Mouse (Mus musculus) CH12.LX (cell line): ENCODE measurements at regions not wholly inside any gene's neighbourhood (a gene's known extent, or its start where the extent isn't known, plus 50 kb on each side); places are given as distances from the start of the nearest gene placed in this dataset.

Source experiments
- DNase-seq: peaks from one replicate; pipeline ENCODE4 v3.0.0-alpha.2; 2013; ENCODE audit errors: extremely low read depth
- H3K27ac ChIP-seq: 2 replicates; pipeline ENCODE4 v1.5.1; 2012; ENCODE audit warnings: low read depth, mild to moderate bottlenecking, control low read depth, moderate library complexity; ENCODE audit not compliant: insufficient read depth
- H3K27me3 ChIP-seq: replicated peaks from 2 replicates; pipeline ENCODE3; 2012; ENCODE audit warnings: inconsistent platforms
- H3K36me3 ChIP-seq, 2 experiments: replicated peaks in 1 of 2; 2 replicates each; pipeline versions ENCODE3 to v1.6.1; 2012; ENCODE audit warnings: inconsistent platforms in 1 of 2, low read length in 1 of 2, mild to moderate bottlenecking in 1 of 2, mixed read lengths in 1 of 2, moderate library complexity in 1 of 2; ENCODE audit not compliant: control insufficient read depth in 1 of 2, insufficient read depth in 1 of 2
- H3K4me1 ChIP-seq, 2 experiments: 2 replicates each; pipeline ENCODE4 v1.6.1; 2012; ENCODE audit warnings: inconsistent platforms in 1 of 2, moderate library complexity in 1 of 2; ENCODE audit not compliant: insufficient read depth in 2 of 2, control insufficient read depth in 1 of 2
- H3K4me2 ChIP-seq: 2 replicates; pipeline ENCODE4 v1.6.1; 2012; ENCODE audit warnings: low read depth, mild to moderate bottlenecking, control low read depth; ENCODE audit not compliant: poor library complexity, insufficient read depth, severe bottlenecking
- H3K4me3 ChIP-seq, 3 experiments: fragments of 150-350 bp in 1 of 3; sonication (generic) in 1 of 3; replicated peaks in 1 of 3; 2 replicates each; pipeline versions ENCODE3 to v1.5.1; 2011 to 2012; ENCODE audit warnings: low read depth in 2 of 3, low read length in 2 of 3, mild to moderate bottlenecking in 2 of 3, moderate library complexity in 2 of 3, control low read depth in 1 of 3, improper control_type of control experiment in 1 of 3, inconsistent platforms in 1 of 3, mixed read lengths in 1 of 3; ENCODE audit not compliant: poor library complexity in 1 of 3
- H3K79me2 ChIP-seq: replicated peaks from 2 replicates; pipeline ENCODE4 v1.6.1; 2012; ENCODE audit warnings: mild to moderate bottlenecking, moderate library complexity; ENCODE audit not compliant: control insufficient read depth, poor library complexity, insufficient read depth, severe bottlenecking; ENCODE audit errors: extremely low read depth
- H3K9ac ChIP-seq: 2 replicates; pipeline ENCODE4 v1.6.1; 2012; ENCODE audit warnings: low read depth, mild to moderate bottlenecking, control low read depth, moderate library complexity; ENCODE audit not compliant: insufficient read depth
- H3K9me3 ChIP-seq: replicated peaks from 2 replicates; pipeline ENCODE3; 2012; ENCODE audit warnings: low read length, inconsistent platforms, mixed read lengths
- BHLHE40 ChIP-seq: IDR thresholded peaks from 2 replicates; pipeline ENCODE4 v1.6.1; 2011; ENCODE audit warnings: mild to moderate bottlenecking, low read depth, low read length, improper control_type of control experiment
- E2F4 ChIP-seq: IDR thresholded peaks from 2 replicates; pipeline ENCODE4 v1.6.1; 2011; ENCODE audit warnings: low read depth, low read length, improper control_type of control experiment; ENCODE audit not compliant: insufficient replicate concordance
- ETS1 ChIP-seq: conservative IDR thresholded peaks from 2 replicates; pipeline ENCODE4 v1.6.1; 2012; ENCODE audit warnings: low read depth, mild to moderate bottlenecking, inconsistent platforms, low read length, improper control_type of control experiment, moderate library complexity
- KAT2A ChIP-seq: IDR thresholded peaks from 2 replicates; pipeline ENCODE4 v1.6.1; 2012; ENCODE audit warnings: low read length, improper control_type of control experiment, inconsistent platforms; ENCODE audit not compliant: insufficient replicate concordance
- MAFK ChIP-seq: IDR thresholded peaks from 2 replicates; pipeline ENCODE4 v1.6.1; 2011; ENCODE audit warnings: low read length, improper control_type of control experiment; ENCODE audit not compliant: insufficient replicate concordance
- MAZ ChIP-seq: IDR thresholded peaks from 2 replicates; pipeline ENCODE4 v1.6.1; 2012; ENCODE audit warnings: low read depth, mild to moderate bottlenecking, inconsistent platforms, low read length, improper control_type of control experiment, moderate library complexity
- NRF1 ChIP-seq: IDR thresholded peaks from 2 replicates; pipeline ENCODE4 v1.6.1; 2014; ENCODE audit warnings: low read depth, mild to moderate bottlenecking, inconsistent platforms, low read length, improper control_type of control experiment, moderate library complexity
- PAX5 ChIP-seq: IDR thresholded peaks from 2 replicates; pipeline ENCODE4 v1.6.1; 2012; ENCODE audit warnings: low read length, inconsistent platforms, mixed read lengths
- TCF12 ChIP-seq: IDR thresholded peaks from 2 replicates; pipeline ENCODE4 v1.6.1; 2014; ENCODE audit warnings: low read depth, mild to moderate bottlenecking, inconsistent platforms, low read length, improper control_type of control experiment
- ZNF384 ChIP-seq: IDR thresholded peaks from 2 replicates; pipeline ENCODE4 v1.6.1; 2012; ENCODE audit warnings: low read depth, low read length, improper control_type of control experiment, inconsistent platforms
- dilution Hi-C: fragments of 300-500 bp; cut with MboI; formaldehyde crosslinking; loops from 2 replicates; pipeline ENCODE4 v1.14.3; 2020; ENCODE audit warnings: low sequenced_read_pairs; ENCODE audit not compliant: extremely low pct_unique_long_range_greater_than_20kb, extremely low pct_ligation_motif_present
- in situ Hi-C: fragments of 300-500 bp; cut with MboI; formaldehyde crosslinking; loops from 3 replicates; pipeline ENCODE4 v1.14.3; 2019; ENCODE audit warnings: low sequenced_read_pairs, low pct_ligation_motif_present, low pct_unique_long_range_greater_than_20kb, mixed read lengths

- TF ChIP-seq MAFK: no peak
- TF ChIP-seq TCF12: no peak
- TF ChIP-seq BHLHE40: no peak
- Histone ChIP-seq H3K36me3 (no peaks in the 10 kb centered on the region), H3K4me1 (no peaks in the 10 kb centered on the region), H3K4me3 (no peak overlapping the region), H3K4me2 (no peak overlapping the region), H3K9ac (no peak overlapping the region), H3K27me3 (peaks cover 17% of the 10 kb centered on the region), H3K9me3 (peaks cover 4% of the 10 kb centered on the region), H3K79me2 (no peaks in the 10 kb centered on the region), H3K27ac (no peak overlapping the region)
- in situ Hi-C loops (no loop called here), dilution Hi-C loops (no loop called here)
- no peak for DNase-seq
Measured at GRCm38 (mm10) chr8:116116625-116117024, 388.1 kb upstream of the Dynlrb2 start.

DNA sequence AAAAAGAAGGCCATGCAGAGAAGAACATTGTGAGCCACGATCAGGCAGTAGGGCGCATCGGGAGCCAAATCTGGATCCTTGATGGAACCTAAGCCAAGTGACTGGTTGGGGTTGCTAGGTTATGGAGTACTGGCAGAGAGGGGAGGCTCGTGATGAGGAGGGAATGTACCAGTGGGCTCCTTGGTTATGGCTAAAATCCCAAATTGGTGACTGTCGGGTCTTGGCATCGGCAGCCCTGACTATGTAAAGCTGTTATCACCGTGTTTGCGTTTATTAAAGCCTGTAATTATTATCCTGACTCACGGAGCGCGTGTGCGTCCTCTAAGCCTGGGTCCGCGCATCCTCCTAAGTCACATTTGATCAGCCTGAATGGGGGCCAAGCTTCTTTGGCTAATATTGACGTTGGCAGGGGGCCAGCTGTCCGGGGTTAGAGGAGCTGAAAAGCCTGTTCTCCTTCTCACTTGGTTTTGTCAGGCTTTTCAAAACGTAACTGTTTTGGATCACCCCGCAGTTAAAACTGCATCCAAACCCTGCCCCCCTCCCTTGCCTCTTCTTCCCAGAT is 388.9 kb upstream of the Dynlrb2 start:
- dilution Hi-C loops (no loop called here), in situ Hi-C loops (no loop called here)
- H3K4me1 ChIP-seq: no peaks in the 10 kb centered on the region
- no peaks in the 10 kb centered on the region for H3K36me3 ChIP-seq
- no peak for DNase-seq
- peaks cover 7% of the 10 kb centered on the region for H3K9me3 ChIP-seq
- no peak overlapping the region for H3K9ac ChIP-seq
- no peak overlapping the region for H3K4me2 ChIP-seq
- H3K79me2 ChIP-seq: no peaks in the 10 kb centered on the region
- no peak overlapping the region for H3K4me3 ChIP-seq
- peaks cover 19% of the 10 kb centered on the region for H3K27me3 ChIP-seq
- no peak overlapping the region for H3K27ac ChIP-seq
- TF ChIP-seq PAX5: no peak
- TF ChIP-seq NRF1: no peak
- no peak for TF ChIP-seq E2F4

DNA sequence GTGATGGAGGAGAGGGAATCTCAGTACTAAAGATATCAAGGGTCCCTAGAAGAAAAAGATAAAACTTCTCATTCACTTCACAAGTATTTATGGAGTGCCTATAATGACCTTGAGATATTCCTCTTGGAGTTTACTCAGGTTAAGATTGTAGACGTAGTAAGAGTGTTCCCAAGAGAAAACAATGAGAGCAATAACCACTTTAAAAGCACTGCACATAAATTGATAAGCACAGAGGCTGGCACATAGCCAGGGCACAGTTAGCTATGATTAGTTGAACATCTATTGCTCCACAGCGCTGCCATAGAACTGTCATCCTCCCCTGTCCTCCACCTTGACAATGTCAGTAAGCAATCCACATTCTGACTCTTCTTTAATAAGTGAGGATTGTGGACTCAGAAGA is 389.8 kb upstream of the Dynlrb2 start:
- Histone ChIP-seq H3K27me3 (peaks cover 22% of the 10 kb centered on the region), H3K4me1 (no peaks in the 10 kb centered on the region), H3K36me3 (no peaks in the 10 kb centered on the region), H3K9ac (no peak overlapping the region), H3K79me2 (no peaks in the 10 kb centered on the region), H3K27ac (no peak overlapping the region), H3K4me2 (no peak overlapping the region), H3K9me3 (peaks cover 10% of the 10 kb centered on the region), H3K4me3 (no peak overlapping the region)
- no peak for TF ChIP-seq MAZ
- in situ Hi-C loops (no loop called here), dilution Hi-C loops (no loop called here)
- no peak for DNase-seq

DNA sequence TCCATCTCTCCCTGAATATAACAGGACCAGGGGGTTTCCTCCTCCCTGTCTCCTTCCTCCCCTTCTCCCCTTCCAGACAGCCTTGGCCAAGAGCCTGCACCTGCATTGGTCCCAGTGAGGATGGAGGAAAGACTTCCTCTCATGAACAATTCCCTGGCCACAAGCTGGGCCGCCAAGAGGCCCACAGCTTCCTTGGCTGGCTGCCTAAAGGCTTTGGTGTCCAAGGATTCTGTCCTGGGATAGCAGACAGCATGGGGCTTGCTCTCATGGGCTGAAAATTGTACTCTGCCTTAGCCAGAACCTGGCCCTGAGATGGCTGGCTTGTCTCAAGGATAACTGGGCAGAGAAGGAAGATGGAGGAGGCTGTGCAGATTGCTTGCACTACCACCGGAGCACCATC is 390.3 kb upstream of the Dynlrb2 start:
- Histone ChIP-seq H3K4me3 (no peak overlapping the region), H3K4me2 (no peak overlapping the region), H3K79me2 (no peaks in the 10 kb centered on the region), H3K9ac (no peak overlapping the region), H3K27ac (no peak overlapping the region), H3K9me3 (peaks cover 10% of the 10 kb centered on the region), H3K36me3 (no peaks in the 10 kb centered on the region), H3K4me1 (no peaks in the 10 kb centered on the region), H3K27me3 (peaks cover 21% of the 10 kb centered on the region)
- TF ChIP-seq ETS1 (no peak), KAT2A (no peak), ZNF384 (no peak)
- dilution Hi-C loops: no loop called here
- in situ Hi-C loops: no loop called here
- DNase-seq: no peak
